Mouse (Mus musculus): ENCODE data around the gene Zfr. TPM values are rescaled to one million over a fixed set of nuclear protein-coding genes. Genes with fewer than 3 reads are reported as not detected.

The Zfr gene
- polyA plus RNA-seq (2016; fragmentation: Nextera tagmentation; extraction: Ambion mirVana), result 120 and 126 TPM in 2 replicates

DNA sequence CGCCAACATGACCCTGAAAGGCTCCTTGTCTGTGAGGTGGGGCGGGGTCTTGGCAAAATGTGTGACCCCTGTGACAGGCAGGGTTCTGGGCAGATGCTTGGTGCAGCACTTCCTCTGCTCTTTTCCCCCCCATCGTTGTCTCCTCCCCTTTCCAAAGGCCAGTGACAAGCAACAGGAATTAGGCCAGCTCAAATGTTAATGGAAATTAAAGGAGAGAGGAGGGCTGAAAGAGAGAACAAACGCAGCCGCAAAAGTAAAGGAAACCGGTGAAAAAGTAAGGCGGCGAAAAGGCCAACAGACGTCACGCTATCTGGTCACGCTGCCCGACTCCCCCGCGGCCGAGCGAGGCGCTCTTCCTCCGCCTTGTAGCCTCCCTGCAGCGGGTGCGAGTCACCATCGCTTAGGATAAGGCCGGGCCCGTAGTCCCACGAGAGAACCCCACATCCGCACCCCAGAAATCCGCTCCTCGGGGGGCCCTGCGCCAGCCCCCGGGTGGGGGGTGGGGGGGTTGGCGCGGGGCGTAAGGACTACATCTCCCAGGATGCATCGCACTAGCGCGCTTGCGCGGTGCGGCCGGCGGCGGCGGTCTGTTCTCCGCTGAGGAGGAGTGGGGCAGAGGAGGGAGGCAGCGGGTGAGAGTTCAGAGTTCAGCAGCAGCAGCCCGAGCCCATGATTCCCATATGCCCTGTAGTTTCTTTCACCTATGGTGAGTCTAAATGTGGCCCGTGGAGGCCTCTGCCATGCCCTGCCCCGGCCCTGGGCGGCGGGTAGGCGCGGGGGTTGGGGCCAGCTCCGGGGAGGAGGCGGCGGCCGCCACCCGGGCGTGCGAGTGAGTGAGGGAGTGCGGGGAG lies at the start of gene Zfr:
TSS of gene Zfr (plus strand) at position 590 of the 851 bp plus-strand sequence.
- Histone ChIP-seq H3K4me3 (peak within 1 kb of the TSS; percentile 100), H3K9me3 (replicated peaks) (no peaks in the 10 kb centered on the region), H3K4me1 (peaks cover 19% of the 10 kb centered on the region), H3K27ac (peak within 1 kb of the TSS; percentile 100), H3K36me3 (peaks cover 14% of the 10 kb centered on the region), H3K27me3 (ENCODE audit: low read depth, poor library complexity, severe bottlenecking) (no peaks in the 10 kb centered on the region)
- under 1% methylated on average over 59 of the region's 59 CpGs for WGBS
- peak; percentile 92 for DNase-seq (ENCODE audit: low spot score)

DNA sequence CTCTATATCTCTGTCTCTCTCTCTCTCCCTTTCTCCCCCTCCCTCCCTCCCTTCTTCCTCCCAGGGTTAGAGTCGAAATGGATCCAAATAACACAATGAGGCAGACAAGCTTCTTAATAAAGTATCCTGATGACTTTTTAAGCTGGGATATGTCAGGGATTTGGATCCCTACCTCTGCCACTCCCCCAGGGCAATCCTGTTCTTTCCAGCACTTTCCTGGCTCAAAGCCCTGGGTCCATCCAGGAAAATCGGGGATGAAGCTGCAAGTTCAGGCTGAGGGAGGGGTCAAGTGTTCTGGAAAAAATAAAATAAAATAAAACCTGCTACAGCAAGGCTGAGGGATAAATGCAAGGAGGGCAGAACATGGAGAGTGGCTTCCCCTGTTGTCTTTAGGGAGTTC lies 49.7 kb upstream of the Zfr start:
- 86% methylated on average over 2 of the region's 2 CpGs for WGBS
- H3K27me3 ChIP-seq (ENCODE audit: low read depth, poor library complexity, severe bottlenecking), result no peaks in the 10 kb centered on the region
- DNase-seq (ENCODE audit: low spot score), result no peak
- H3K4me1 ChIP-seq, result peaks cover 31% of the 10 kb centered on the region
- H3K27ac ChIP-seq, result peak overlapping the region; percentile 83
- no peaks in the 10 kb centered on the region for H3K9me3 ChIP-seq (replicated peaks)
- H3K4me3 ChIP-seq, result no peak overlapping the region
- no peaks in the 10 kb centered on the region for H3K36me3 ChIP-seq

DNA sequence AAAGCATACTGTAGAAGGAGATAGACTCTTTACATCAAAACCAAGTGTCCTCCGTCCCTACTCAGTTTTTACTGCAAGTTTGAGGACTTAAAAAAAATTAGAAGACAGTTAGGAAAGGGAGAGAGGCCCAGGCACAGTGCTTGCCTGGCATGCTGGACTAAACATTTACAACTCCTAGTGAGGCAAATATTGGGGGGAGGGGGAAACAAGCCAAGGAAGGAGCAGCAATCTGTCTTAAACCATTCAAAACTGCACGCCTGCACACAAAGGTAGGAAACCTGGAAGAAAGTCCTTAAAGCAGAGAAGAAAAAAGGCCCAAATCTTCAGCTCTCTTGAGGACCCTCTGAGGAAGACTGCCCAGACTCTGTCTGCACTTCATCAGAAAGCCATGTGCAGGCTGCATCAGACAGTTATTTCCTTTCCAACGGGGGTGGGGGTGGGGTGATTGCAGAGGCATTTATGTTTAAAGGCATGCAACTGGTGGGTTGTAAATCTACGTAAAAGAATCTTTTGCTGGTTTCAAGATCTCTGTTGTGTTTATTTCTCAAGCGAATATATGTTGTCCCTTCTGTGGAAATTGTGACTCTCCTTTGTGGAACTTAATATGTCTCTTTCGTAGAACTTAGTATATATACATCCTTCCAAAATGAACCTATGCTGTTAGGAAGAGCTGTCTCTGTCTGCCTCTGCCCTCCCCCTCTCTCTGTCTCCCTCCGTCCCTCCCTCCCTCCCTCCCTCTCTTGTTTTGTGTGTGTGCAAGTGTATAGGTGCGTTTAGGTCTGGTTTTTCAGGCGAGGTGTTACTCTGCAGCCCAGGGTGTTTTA lies 49.0 kb upstream of the Zfr start:
- Histone ChIP-seq H3K27ac (peak overlapping the region; percentile 83), H3K4me3 (no peak overlapping the region), H3K4me1 (peaks cover 31% of the 10 kb centered on the region), H3K36me3 (no peaks in the 10 kb centered on the region), H3K27me3 (ENCODE audit: low read depth, poor library complexity, severe bottlenecking) (no peaks in the 10 kb centered on the region), H3K9me3 (replicated peaks) (no peaks in the 10 kb centered on the region)
- DNase-seq (ENCODE audit: low spot score), result peak; percentile 61
- WGBS, result 50% methylated on average over 9 of the region's 9 CpGs

GRCm38 (mm10) chr15:12072709-12073336 lies 44.8 kb upstream of the Zfr start:
- H3K4me3 ChIP-seq, result no peak overlapping the region
- no peak for DNase-seq (ENCODE audit: low spot score)
- no peaks in the 10 kb centered on the region for H3K9me3 ChIP-seq (replicated peaks)
- H3K27me3 ChIP-seq (ENCODE audit: low read depth, poor library complexity, severe bottlenecking), result no peaks in the 10 kb centered on the region
- peaks cover 18% of the 10 kb centered on the region for H3K4me1 ChIP-seq
- no peak overlapping the region for H3K27ac ChIP-seq
- 89% methylated on average over 7 of the region's 7 CpGs for WGBS
- no peaks in the 10 kb centered on the region for H3K36me3 ChIP-seq

- DNase-seq (ENCODE audit: low spot score), result no peak
- no peak overlapping the region for H3K4me3 ChIP-seq
- H3K9me3 ChIP-seq (replicated peaks), result no peaks in the 10 kb centered on the region
- H3K27ac ChIP-seq, result no peak overlapping the region
- 94% methylated on average over 6 of the region's 6 CpGs for WGBS
- no peaks in the 10 kb centered on the region for H3K27me3 ChIP-seq (ENCODE audit: low read depth, poor library complexity, severe bottlenecking)
- 0 out of 2 replicates have a peak, but pooled peaks cover 6% of the 10 kb centered on the region for H3K4me1 ChIP-seq
- no peaks in the 10 kb centered on the region for H3K36me3 ChIP-seq
Observed at GRCm38 (mm10) chr15:12074426-12074825, 43.2 kb upstream of the Zfr start.

DNA sequence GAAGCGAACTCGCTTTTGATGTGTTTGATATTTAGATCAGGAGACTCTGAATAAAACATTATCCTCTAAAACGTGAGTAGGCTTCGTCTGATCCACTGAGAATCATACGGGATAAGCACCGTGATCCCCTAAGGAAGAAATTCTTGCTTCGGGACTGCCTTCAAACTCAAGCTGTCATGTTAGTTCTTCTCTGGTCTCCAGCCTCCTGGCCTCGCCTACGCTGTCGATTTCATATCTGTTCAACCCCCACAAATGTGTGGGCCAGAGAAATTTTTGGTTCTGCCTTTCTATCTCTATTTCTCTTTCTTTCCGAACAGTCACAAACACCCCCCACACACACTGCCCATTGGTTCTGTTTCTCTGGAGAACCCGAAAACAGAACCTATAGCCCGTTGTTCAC lies 35.3 kb upstream of the Zfr start:
- no peaks in the 10 kb centered on the region for H3K9me3 ChIP-seq (replicated peaks)
- DNase-seq (ENCODE audit: low spot score), result no peak
- H3K4me1 ChIP-seq, result no peaks in the 10 kb centered on the region
- no peak overlapping the region for H3K27ac ChIP-seq
- H3K4me3 ChIP-seq, result no peak overlapping the region
- no peaks in the 10 kb centered on the region for H3K27me3 ChIP-seq (ENCODE audit: low read depth, poor library complexity, severe bottlenecking)
- 95% methylated on average over 13 of the region's 13 CpGs for WGBS
- H3K36me3 ChIP-seq, result no peaks in the 10 kb centered on the region

- no peak for DNase-seq (ENCODE audit: low spot score)
- no peak overlapping the region for H3K4me3 ChIP-seq
- no peaks in the 10 kb centered on the region for H3K4me1 ChIP-seq
- WGBS, result 87% methylated on average over 6 of the region's 6 CpGs
- H3K9me3 ChIP-seq (replicated peaks), result no peaks in the 10 kb centered on the region
- H3K27me3 ChIP-seq (ENCODE audit: low read depth, poor library complexity, severe bottlenecking), result no peaks in the 10 kb centered on the region
- no peaks in the 10 kb centered on the region for H3K36me3 ChIP-seq
- H3K27ac ChIP-seq, result no peak overlapping the region
Observed at GRCm38 (mm10) chr15:12084164-12084563, 33.5 kb upstream of the Zfr start.

DNA sequence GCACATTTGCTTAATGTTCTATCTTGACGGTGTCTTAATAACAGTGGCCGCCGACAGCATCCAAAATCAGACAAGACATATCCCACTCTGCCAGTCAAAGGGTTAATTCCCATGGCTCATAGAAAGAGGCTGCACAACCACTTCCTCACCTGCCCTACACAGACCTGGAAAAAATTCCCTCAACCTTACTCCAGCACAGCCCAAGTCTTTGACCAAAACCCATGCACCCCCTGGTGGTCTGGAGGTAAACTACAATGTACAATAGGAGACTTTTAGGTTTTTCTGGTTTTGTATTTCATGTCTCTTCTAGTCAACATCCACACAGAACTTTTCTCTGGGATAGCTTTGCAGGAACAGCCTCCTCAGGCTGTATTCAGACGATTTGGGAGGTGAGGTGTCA lies 32.8 kb upstream of the Zfr start:
- 80% methylated on average over 4 of the region's 4 CpGs for WGBS
- Histone ChIP-seq H3K36me3 (no peaks in the 10 kb centered on the region), H3K27me3 (ENCODE audit: low read depth, poor library complexity, severe bottlenecking) (no peaks in the 10 kb centered on the region), H3K4me3 (no peak overlapping the region), H3K27ac (no peak overlapping the region), H3K4me1 (no peaks in the 10 kb centered on the region), H3K9me3 (replicated peaks) (no peaks in the 10 kb centered on the region)
- DNase-seq (ENCODE audit: low spot score), result peak; percentile 63

- no peaks in the 10 kb centered on the region for H3K9me3 ChIP-seq (replicated peaks)
- DNase-seq (ENCODE audit: low spot score), result no peak
- H3K27ac ChIP-seq, result no peak overlapping the region
- 87% methylated on average over 5 of the region's 5 CpGs for WGBS
- no peaks in the 10 kb centered on the region for H3K4me1 ChIP-seq
- H3K36me3 ChIP-seq, result no peaks in the 10 kb centered on the region
- H3K4me3 ChIP-seq, result no peak overlapping the region
- no peaks in the 10 kb centered on the region for H3K27me3 ChIP-seq (ENCODE audit: low read depth, poor library complexity, severe bottlenecking)
Observed at GRCm38 (mm10) chr15:12087634-12088033, 30.0 kb upstream of the Zfr start.

DNA sequence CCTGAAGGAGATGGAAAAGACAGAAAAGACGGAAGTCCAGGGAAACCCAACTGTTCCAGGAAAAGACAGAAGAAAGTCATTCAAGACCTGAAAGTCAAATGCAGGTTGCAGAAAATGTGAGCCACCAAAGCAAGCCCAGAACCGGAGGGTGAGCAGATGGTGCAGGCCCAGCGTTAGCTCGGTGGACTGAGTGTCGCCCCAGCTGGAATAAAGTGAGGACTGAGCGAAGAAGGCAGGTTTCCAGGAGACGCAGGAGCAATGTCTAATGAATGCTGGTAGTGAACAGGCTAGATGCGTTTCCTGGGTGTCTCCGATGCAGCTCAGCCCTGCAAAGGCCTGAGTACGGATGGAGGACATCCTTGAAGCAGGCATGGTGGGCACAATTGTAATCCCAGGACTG lies 29.5 kb upstream of the Zfr start:
- Histone ChIP-seq H3K27me3 (ENCODE audit: low read depth, poor library complexity, severe bottlenecking) (no peaks in the 10 kb centered on the region), H3K4me1 (no peaks in the 10 kb centered on the region), H3K36me3 (no peaks in the 10 kb centered on the region), H3K27ac (no peak overlapping the region), H3K4me3 (no peak overlapping the region), H3K9me3 (replicated peaks) (no peaks in the 10 kb centered on the region)
- no peak for DNase-seq (ENCODE audit: low spot score)
- WGBS, result 89% methylated on average over 10 of the region's 10 CpGs

DNA sequence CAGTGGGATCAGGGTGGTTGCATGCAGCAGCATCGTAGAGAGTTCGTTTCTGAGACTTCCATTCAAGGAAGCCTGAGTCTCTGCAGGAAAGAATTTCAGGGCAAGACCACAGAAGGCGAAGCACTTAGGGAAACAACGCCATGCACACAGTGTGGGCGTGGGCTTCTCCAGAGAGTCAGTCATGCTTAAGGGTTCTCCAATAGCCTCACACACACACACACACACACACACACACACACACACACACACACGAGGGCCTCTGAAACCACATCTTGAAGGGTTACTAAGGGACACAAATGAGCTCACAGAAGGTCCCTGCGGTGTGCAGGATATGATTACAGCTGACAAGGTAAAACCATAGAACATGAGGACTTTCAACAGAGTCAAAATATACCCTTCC lies 27.5 kb upstream of the Zfr start:
- Histone ChIP-seq H3K36me3 (no peaks in the 10 kb centered on the region), H3K27me3 (ENCODE audit: low read depth, poor library complexity, severe bottlenecking) (no peaks in the 10 kb centered on the region), H3K4me1 (no peaks in the 10 kb centered on the region), H3K9me3 (replicated peaks) (no peaks in the 10 kb centered on the region), H3K4me3 (no peak overlapping the region), H3K27ac (no peak overlapping the region)
- no peak for DNase-seq (ENCODE audit: low spot score)
- WGBS, result 85% methylated on average over 7 of the region's 7 CpGs

- H3K9me3 ChIP-seq (replicated peaks), result no peaks in the 10 kb centered on the region
- H3K27me3 ChIP-seq (ENCODE audit: low read depth, poor library complexity, severe bottlenecking), result no peaks in the 10 kb centered on the region
- H3K36me3 ChIP-seq, result no peaks in the 10 kb centered on the region
- H3K4me1 ChIP-seq, result no peaks in the 10 kb centered on the region
- WGBS, result 91% methylated on average over 9 of the region's 9 CpGs
- DNase-seq (ENCODE audit: low spot score), result no peak
- H3K27ac ChIP-seq, result no peak overlapping the region
- H3K4me3 ChIP-seq, result no peak overlapping the region
Observed at GRCm38 (mm10) chr15:12090981-12091669, 26.5 kb upstream of the Zfr start.
